Mouse (Mus musculus): Measurements from ENCODE around the gene Pdk1. TPM values are rescaled to one million over a fixed set of nuclear protein-coding genes. Genes with fewer than 3 reads are reported as not detected.
A peak's percentile ranks its signal among the peaks of the same experiment; 100 is the strongest.
"Not testable (repeated sequence)": the region's sequence is repeated elsewhere in the genome, so short reads cannot be mapped to it uniquely, and the experiment has no call there.

The Pdk1 gene
- total RNA-seq, 2 experiments from 2014 or later: 8.1 TPM

GRCm38 (mm10) chr2:71873474-71874322 lies 674 bp downstream of the Pdk1 start:
- peak; percentile 38; the same call in 1 of the 2 replicates for ATAC-seq (replicated peaks; ENCODE audit: low FRiP score, poor library complexity, severe bottlenecking)

GRCm38 (mm10) chr2:71874422-71874821 lies 1.4 kb downstream of the Pdk1 start:
- no peak for ATAC-seq (replicated peaks; ENCODE audit: low FRiP score, poor library complexity, severe bottlenecking)

- no peak for ATAC-seq (replicated peaks; ENCODE audit: low FRiP score, poor library complexity, severe bottlenecking)
Observed at GRCm38 (mm10) chr2:71874836-71875235, 1.8 kb downstream of the Pdk1 start.

- no peak for ATAC-seq (replicated peaks; ENCODE audit: low FRiP score, poor library complexity, severe bottlenecking)
Observed at GRCm38 (mm10) chr2:71877865-71878264, 4.8 kb downstream of the Pdk1 start.

GRCm38 (mm10) chr2:71878441-71878840 lies 5.4 kb downstream of the Pdk1 start:
- ATAC-seq (replicated peaks; ENCODE audit: low FRiP score, poor library complexity, severe bottlenecking): peak; percentile 64

DNA sequence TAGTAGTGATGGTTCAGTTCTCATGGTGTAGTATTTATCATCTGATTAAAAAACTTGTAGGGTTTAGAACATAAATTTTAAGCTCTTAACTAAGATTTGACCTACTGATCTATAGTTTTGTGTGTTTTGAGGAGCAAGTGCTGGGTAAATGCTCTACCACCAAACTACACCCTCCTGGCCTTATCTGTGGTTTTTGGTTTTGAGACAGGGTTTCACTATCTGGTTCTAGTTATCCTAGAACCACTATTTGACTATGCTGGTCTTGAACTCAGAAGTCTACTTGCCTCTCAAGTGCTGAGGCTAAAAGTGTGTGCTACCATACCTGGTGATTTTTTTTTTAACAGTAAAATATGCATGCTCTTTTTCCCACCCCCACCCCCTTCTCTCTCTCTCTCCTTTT lies 5.9 kb downstream of the Pdk1 start:
- no peak for ATAC-seq (replicated peaks; ENCODE audit: low FRiP score, poor library complexity, severe bottlenecking)

- no peak for ATAC-seq (replicated peaks; ENCODE audit: low FRiP score, poor library complexity, severe bottlenecking)
Observed at GRCm38 (mm10) chr2:71882914-71883651, 10.1 kb downstream of the Pdk1 start.

DNA sequence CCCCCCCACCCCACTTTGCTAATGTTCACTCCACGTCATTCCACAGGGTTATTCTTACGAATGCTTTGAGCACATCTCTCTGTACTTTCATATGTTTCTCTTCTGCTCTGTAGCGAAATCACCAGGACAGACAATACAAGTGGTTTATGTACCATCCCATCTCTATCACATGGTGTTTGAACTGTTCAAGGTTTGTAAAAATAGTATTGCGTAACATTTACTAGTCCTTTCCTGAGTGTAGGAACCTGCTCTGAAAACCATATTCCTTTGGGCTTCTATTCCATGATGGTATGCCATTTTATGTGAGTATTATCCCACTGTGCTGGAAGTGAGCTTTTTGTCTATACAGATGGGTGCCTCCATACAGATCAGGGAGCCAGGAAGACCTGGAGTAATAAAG lies 14.2 kb downstream of the Pdk1 start:
- no peak for ATAC-seq (replicated peaks; ENCODE audit: low FRiP score, poor library complexity, severe bottlenecking)

DNA sequence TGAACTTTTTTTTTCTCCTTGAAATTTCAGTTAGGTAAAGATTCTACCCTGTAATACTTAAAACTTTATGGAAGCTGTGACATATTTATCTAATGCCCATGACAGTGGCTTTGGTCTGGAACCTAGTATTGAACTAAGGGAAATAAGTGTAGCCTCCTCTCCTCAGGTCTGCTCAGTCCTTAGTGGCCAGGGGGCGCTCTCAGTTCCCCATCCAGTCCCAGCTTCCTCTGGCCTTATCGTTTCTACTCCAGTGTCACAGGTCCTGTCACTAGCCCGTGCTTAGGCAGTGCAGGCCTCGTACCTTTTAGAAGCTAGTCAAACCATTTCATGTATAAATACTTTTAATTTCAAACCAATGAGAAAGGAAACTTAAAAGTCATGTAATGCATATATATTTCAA lies 15.4 kb downstream of the Pdk1 start:
- ATAC-seq (replicated peaks; ENCODE audit: low FRiP score, poor library complexity, severe bottlenecking): no peak; the same call in 1 of the 2 replicates

GRCm38 (mm10) chr2:71891536-71891935 lies 18.5 kb downstream of the Pdk1 start:
- no peak for ATAC-seq (replicated peaks; ENCODE audit: low FRiP score, poor library complexity, severe bottlenecking)

DNA sequence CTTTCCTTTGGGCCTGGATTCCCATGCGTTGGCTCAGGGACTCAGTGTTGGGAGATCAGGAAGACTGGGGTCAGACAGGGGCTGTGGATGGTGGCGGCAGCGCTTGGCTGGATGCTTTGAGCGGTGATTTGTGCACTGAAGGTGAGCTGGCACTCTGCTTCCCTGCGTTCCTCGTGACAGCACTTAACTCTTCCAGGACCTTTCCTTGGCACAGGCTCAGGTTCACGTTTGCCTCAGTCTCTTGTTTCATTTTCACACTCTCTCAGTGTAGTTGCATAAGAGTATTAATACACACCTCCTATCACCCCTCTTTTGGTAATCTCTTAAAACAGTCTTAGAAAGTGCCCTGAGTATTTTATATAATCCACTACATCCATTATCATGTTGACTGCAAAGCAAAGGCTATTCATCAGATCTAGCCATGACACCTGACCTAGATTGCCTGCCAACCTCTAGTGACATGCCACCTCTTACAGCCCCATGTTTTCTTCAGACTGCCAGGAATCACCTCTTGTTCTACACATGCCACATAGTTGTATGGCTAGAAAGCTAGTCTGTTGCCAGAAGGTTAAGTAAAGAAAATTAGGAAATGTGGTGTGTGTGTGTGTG lies 19.8 kb downstream of the Pdk1 start:
- ATAC-seq (replicated peaks; ENCODE audit: low FRiP score, poor library complexity, severe bottlenecking): no peak

- no peak for ATAC-seq (replicated peaks; ENCODE audit: low FRiP score, poor library complexity, severe bottlenecking)
Observed at GRCm38 (mm10) chr2:71895596-71896286, 22.7 kb downstream of the Pdk1 start.

GRCm38 (mm10) chr2:71897420-71897819 lies 24.4 kb downstream of the Pdk1 start:
- ATAC-seq (replicated peaks; ENCODE audit: low FRiP score, poor library complexity, severe bottlenecking): no peak

- ATAC-seq (replicated peaks; ENCODE audit: low FRiP score, poor library complexity, severe bottlenecking): peak; percentile 62; the same call in 1 of the 2 replicates
Observed at GRCm38 (mm10) chr2:71898335-71898856, 25.4 kb downstream of the Pdk1 start.

DNA sequence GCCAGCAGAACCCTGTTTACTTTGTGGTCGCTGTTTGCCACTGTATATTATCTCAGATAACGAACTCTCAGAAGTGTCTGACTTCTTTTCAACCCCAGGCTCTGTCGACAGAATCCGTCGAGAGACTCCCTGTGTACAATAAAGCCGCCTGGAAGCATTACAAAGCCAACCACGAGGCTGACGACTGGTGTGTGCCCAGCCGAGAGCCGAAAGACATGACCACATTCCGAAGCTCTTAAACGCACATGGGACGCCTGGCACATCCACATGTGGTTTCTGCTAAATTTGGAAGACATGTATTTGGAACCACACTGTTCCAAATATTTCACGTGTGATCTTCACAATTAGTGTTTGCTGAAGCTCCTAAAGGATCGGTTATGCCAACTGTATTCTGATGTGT lies 26.9 kb downstream of the Pdk1 start:
- ATAC-seq (replicated peaks; ENCODE audit: low FRiP score, poor library complexity, severe bottlenecking): no peak

- no peak for ATAC-seq (replicated peaks; ENCODE audit: low FRiP score, poor library complexity, severe bottlenecking)
Observed at GRCm38 (mm10) chr2:71905154-71905553, 32.1 kb downstream of the Pdk1 start.

DNA sequence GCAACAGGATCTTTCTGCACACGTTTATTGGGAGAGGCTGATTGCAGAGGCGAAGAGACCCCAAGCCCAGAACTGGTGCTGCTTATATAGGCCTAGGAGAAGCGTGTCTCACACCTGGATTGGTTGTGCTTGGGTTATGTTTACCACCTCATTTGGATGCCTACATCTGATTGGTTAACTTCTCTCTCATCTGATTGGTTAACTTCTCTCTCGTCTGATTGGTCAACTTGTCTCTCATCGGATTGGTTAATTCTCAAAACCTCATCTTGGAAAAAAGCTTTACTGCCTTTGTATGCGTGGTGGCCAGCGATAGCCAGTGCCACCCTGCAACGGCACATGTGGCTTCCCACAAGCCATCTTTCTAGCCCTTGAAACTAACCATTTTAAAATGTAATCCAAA lies 33.3 kb downstream of the Pdk1 start:
- ATAC-seq (replicated peaks; ENCODE audit: low FRiP score, poor library complexity, severe bottlenecking): not testable (repeated sequence)

DNA sequence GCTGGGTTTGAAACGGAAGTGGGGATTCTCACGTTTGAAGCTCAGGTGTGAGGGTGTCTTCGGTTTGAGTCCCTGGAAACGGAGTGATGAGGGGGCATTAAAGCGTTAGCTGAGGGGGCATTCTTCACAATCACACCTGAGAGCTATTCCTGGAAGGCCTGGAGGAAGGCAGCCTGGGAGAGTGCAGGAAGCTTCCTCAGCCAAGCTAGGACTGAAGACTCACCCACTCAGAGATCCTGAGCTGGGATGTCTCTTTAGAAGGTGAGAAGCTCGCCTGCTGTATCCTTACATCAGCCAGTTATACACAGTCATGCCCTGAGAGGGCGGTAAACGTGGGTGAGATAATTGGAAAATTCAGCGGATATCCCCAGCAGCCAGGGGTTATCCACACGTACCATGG lies 40.9 kb downstream of the Pdk1 start:
- no peak for ATAC-seq (replicated peaks; ENCODE audit: low FRiP score, poor library complexity, severe bottlenecking)

GRCm38 (mm10) chr2:71919227-71919647 lies 46.2 kb downstream of the Pdk1 start:
- ATAC-seq (replicated peaks; ENCODE audit: low FRiP score, poor library complexity, severe bottlenecking): no peak

DNA sequence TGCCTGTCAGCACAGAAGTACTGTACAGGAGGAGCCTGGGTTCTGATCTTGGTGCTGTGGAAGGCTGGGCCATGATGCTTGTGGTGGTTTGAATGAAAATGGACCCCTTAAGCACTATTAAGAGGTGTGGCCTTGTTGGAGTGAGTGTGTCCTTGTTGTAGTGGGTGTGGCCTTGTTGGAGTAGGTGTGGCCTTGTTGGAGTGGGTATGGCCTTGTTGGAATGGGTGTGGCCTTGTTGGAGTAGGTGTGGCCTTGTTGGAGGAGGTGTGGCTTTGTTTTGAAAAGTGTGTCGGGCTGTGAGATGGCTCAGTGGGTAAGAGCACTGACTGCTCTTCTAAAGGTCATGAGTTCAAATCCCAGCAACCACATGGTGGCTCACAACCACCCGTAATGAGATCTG lies 51.9 kb downstream of the Pdk1 start:
- ATAC-seq (replicated peaks; ENCODE audit: low FRiP score, poor library complexity, severe bottlenecking): not testable (repeated sequence)
